In the genomic region with DNA sequence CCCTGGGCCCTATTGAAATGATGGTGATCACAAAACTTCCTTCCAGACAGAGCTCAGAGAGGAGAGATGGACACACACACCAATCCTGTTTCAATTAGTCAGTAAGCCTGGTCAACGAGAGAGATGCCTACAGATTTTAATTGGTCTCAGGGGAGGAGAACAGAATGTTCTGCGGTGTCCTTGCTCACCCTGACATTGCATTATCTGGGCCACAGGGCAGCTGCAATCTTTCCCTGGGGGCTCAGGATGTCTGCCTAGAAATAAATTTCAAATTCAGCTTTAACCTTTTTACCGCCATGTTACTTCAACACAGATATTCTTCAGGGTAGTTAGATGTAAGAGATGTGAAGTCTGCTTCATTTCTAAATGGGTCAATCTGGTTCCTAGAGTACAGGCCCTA, we compare ENCODE assay signal across 20 mouse cellular contexts.
A peak's percentile ranks its signal among the peaks of the same experiment; 100 is the strongest.
DNase-seq lines count a peak whose midpoint lies in the region; TF ChIP-seq lines count a peak whose summit lies in the region.
"Had no signal": no experiment of that assay in that cellular context is flagged by ENCODE, and none has a peak within 500 bp of the region (broad histone marks: within the 10 kb centered on the region; RNA-seq: fewer than 3 reads in every experiment).

No protein-coding gene starts in this region.

- intact Hi-C loops in gastrocnemius, adult 2 months (cut with DNase I) = no loop called here
- intact Hi-C loops in left cerebral cortex, postnatal 4 days (cut with DNase I) = no loop called here

- H3K4me3 ChIP-seq in gastrocnemius, adult 2 months = no peak overlapping the region
- H3K4me3 ChIP-seq: embryonic facial prominence, embryonic 15.5 days; heart, embryonic 13.5 days; liver, embryonic 13.5 days; midbrain, embryonic 12.5 days; neural tube, embryonic 12.5 days had no signal

- no peak for TF ChIP-seq CTCF in gastrocnemius, adult 2 months (IDR thresholded peaks at IDR 0.05)

- peak; percentile 21 for DNase-seq in adrenal gland, adult 2 months
- DNase-seq in adrenal gland, adult 18-20 months (ENCODE audit: low spot score in 2 of 2) = no peak
- peak; percentile 33 for DNase-seq in gastrocnemius, adult 18-20 months (ENCODE audit: low spot score)
- no peak for DNase-seq in gastrocnemius, adult 2 months
- DNase-seq in testis, postnatal 14 days (ENCODE audit: low spot score) = peak; percentile 19
- no peak for DNase-seq in testis, postnatal 10 days (ENCODE audit: low spot score)
- DNase-seq in left cerebral cortex, postnatal 4 days = no peak
- DNase-seq: gastrocnemius, postnatal 14 days; heart, postnatal 14 days; layer of hippocampus, adult 9-11 months; liver, embryonic 13.5 days; lung, adult 2 months; lung, postnatal 14 days; thymus, adult 18-20 months; thymus, postnatal 36 days had no signal

- H3K27ac ChIP-seq in gastrocnemius, adult 2 months = no peak overlapping the region
- H3K27ac ChIP-seq: embryonic facial prominence, embryonic 15.5 days; heart, embryonic 13.5 days; hindbrain, postnatal 0 days; liver, embryonic 13.5 days; midbrain, embryonic 12.5 days; neural tube, embryonic 12.5 days had no signal

Comparison
In these comparisons a context has a peak if more than half of its experiments do, and no peak if none do; other contexts are left out.
1. DNase-seq: peak in adrenal gland, adult 2 months (single experiment), gastrocnemius, adult 18-20 months (single experiment) and testis, postnatal 14 days (single experiment); none in adrenal gland, adult 18-20 months (0 of 2), gastrocnemius, adult 2 months (single experiment), testis, postnatal 10 days (single experiment) and left cerebral cortex, postnatal 4 days (single experiment).